Mouse (Mus musculus): Measurements from ENCODE around the gene Gm45618.
A peak's percentile ranks its signal among the peaks of the same experiment; 100 is the strongest.

Gene Gm45618

DNA sequence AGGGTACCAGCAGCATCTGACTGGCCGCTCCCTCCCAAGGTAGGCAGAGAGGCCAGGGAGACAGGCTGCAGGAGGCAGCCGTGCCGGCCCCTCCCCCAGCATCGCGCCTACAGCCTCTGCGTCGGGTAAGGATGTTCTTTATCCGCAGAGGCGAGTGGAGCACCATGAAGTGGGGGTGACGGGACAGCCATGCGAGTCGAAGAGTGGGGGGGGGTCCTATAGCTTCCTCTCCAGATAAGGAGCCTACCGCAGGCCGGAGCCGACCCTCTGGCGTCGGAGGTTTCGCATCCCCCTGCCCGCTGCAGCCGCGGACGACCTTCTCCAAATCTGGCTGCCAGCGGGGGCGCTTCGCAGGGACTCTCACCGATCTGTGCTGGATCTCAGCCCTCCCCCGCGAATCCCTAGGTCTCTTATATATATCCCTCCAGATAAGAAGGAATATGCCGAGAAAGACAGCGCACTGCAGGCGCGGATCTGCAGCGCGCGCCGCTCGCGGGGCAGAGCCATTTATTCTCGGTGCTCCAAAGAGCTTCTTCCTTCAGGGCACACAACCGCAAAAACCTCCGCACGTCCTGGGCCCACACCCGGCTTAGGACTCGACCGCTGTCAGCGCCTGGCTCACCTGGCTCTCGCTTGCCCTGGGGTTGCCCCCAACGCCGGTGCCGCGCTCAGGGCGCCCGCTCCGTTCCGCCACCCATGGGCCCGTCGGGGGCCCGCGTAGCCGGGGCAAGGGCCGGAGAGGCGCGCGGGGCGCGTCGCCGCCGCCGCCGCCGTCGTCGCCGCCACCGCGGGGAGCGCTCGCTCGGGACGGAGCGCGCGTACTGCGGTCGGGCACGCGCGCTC, 26.0 kb downstream of the Gm45618 start:
- no peak for DNase-seq (ENCODE audit: low read depth, low spot score)

DNA sequence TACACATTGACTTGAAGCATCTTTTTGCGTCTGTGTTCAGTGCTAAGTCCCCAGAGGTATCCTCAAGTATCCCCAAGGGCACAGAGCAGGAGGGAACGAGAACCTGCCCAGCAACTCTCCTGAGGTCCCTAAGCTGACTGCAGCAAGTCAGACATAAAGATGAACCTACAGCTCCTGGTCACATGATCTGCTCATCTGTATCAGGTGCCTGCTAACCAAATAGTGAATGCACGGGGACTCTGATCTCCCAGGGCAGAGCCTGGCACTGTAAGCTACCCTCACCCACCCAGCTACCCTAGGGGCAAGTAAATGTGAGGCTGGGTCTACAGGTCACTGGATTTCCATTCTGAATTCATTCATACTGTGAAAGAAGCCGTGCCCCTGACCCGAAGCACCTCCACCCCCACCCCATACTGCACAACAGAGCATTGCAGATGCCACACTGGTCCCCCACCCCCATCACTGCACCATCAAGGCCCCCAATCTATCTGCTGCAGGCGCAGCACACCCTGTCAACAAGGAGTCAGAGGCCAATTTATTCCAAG, 26.8 kb downstream of the Gm45618 start:
- DNase-seq (ENCODE audit: low read depth, low spot score) = no peak

DNA sequence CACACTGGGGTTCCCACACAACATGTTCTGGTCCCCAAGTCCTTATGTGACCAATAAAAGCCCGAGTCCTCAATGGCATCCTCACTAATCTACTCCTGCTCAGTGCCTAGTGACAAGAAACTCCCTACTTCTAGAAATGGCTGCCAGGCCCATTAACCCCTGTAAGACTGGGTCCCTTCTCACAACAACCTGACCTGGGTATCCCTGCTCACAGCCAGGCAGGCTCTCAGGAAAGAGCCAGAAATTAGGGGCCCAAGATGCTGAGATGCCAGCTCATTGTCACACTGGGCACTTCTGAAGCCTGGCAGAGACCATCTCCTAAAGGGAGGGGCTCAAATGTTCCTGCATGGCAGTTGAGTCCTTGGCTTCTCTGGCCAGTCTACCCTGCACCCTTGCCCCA, 27.5 kb downstream of the Gm45618 start:
- no peak for DNase-seq (ENCODE audit: low read depth, low spot score)

DNA sequence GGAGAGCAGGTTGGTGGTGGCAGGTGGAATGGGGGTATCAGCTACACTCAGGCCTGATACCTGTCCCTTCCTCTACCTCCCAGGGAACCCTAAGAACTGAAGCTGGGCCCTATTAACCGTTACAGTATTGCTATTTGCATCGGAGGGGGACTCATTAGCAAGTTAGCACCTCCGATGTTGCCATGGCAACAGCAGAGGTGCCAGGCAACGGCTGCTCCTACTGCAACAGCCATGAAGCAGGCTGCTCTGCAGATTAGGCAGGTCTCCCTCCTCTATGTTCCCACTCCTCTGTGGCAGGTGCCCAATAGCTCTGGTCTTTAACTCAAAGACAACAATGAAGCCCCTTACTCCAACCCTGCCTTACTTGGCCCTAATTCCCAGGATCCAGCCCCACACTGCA, 28.7 kb downstream of the Gm45618 start:
- DNase-seq (ENCODE audit: low read depth, low spot score) = peak; percentile 78

- no peak for DNase-seq (ENCODE audit: low read depth, low spot score)
Measured at GRCm38 (mm10) chr7:142089648-142090447, 30.7 kb downstream of the Gm45618 start.

- DNase-seq (ENCODE audit: low read depth, low spot score) = no peak
Measured at GRCm38 (mm10) chr7:142088886-142089285, 31.6 kb downstream of the Gm45618 start.

- no peak for DNase-seq (ENCODE audit: low read depth, low spot score)
Measured at GRCm38 (mm10) chr7:142087069-142087652, 33.4 kb downstream of the Gm45618 start.

- no peak for DNase-seq (ENCODE audit: low read depth, low spot score)
Measured at GRCm38 (mm10) chr7:142086159-142086905, 34.2 kb downstream of the Gm45618 start.

DNA sequence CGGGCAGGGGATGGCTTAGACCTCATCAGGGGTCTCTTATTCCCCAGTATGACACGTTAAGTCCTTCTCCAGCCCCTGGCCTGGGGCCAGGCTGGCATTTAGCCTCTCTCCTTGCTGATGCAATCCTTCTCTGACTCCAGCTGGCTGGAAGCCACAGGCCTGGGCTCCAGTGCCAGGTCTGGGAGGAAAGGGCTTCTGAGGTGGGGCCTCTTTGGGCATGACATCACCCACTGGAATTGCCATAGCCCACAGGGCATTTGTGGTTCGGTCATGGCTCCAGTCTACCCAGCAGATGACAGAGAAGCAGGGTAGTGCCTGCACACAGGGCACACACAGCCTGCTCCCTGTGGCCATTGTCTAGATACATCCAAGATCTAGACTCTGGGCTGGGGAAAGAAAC, 35.7 kb downstream of the Gm45618 start:
- no peak for DNase-seq (ENCODE audit: low read depth, low spot score)

GRCm38 (mm10) chr7:142084395-142084794, 36.1 kb downstream of the Gm45618 start:
- no peak for DNase-seq (ENCODE audit: low read depth, low spot score)

DNA sequence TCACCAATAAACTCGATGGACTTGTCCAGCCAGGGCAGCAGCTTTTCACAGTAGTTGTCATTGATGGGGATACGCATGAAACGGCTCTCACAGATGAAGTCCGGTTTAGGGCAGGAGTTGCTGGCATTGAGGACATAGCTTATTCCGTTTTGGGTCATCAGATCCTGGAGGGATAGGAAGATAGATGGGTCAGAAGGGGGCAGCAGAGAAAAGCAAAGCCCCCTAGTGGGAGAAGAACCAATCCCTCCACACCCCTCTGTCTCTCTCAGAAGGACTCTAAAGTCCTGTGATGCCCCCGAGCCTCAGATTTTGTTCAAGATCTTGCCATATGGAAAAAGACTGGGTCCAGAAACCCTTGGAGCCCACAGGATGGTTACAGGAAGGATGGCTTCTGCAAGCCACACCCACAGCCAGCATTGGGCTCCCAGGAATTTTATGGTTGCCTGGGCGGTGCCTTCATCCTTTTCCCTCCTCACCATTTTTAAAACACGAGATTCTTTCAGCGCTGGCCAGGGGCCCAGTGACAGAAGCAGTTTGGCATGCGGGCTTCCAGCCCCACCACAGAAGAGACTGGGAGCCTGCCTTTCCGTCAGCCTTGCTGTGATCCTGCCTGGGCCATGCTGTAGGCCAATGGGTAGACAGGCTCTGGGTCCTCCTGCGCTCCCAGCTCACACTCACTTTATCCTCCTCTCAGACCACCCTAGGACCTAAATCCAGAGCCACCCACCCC, 36.8 kb downstream of the Gm45618 start:
- DNase-seq (ENCODE audit: low read depth, low spot score) = no peak

GRCm38 (mm10) chr7:142082607-142083006, 37.9 kb downstream of the Gm45618 start:
- DNase-seq (ENCODE audit: low read depth, low spot score) = no peak

GRCm38 (mm10) chr7:142082179-142082578, 38.4 kb downstream of the Gm45618 start:
- no peak for DNase-seq (ENCODE audit: low read depth, low spot score)

GRCm38 (mm10) chr7:142081736-142082135, 38.8 kb downstream of the Gm45618 start:
- DNase-seq (ENCODE audit: low read depth, low spot score) = no peak

DNA sequence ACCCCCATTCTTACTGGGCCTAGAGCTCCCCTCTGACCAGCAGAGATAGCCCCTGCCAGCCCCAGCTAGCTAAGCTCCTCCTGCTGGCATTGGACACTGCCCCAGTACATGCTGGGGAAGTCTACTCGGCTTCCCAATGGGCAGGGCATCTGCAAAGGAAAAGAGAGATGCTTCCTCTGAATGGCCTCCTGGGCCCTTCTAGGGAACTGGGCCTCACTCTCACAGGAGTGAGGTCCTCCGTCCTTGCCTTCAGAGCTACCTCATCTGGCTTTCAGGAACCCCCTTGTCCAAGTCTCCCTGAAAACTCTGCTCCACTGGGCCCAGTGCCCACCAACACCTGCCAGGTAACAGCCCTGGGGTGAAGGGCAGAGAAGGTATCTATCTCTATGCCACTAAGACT, 39.7 kb downstream of the Gm45618 start:
- no peak for DNase-seq (ENCODE audit: low read depth, low spot score)

GRCm38 (mm10) chr7:142079365-142079764, 41.2 kb downstream of the Gm45618 start:
- DNase-seq (ENCODE audit: low read depth, low spot score) = no peak

- DNase-seq (ENCODE audit: low read depth, low spot score) = no peak
Measured at GRCm38 (mm10) chr7:142077138-142077537, 43.4 kb downstream of the Gm45618 start.

- DNase-seq (ENCODE audit: low read depth, low spot score) = no peak
Measured at GRCm38 (mm10) chr7:142074146-142074886, 46.2 kb downstream of the Gm45618 start.

DNA sequence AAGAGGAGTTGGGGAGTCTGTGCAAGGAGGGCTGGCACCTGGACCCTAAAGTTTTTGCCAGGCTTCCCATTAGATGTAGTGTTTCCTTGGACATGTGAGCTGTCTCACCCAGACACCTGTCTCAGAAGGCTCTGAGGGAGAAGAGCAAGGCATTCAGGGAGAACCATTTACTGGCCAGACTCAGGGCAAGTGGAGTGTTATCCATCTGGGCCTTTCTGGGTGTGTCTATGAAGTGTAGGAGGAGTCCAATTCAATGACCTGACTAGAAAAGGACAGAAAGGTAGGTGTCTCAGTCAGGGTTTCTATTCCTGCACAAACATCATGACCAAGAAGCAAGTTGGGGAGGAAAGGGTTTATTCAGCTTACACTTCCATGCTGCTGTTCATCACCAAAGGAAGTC, 48.8 kb downstream of the Gm45618 start:
- no peak for DNase-seq (ENCODE audit: low read depth, low spot score)

DNA sequence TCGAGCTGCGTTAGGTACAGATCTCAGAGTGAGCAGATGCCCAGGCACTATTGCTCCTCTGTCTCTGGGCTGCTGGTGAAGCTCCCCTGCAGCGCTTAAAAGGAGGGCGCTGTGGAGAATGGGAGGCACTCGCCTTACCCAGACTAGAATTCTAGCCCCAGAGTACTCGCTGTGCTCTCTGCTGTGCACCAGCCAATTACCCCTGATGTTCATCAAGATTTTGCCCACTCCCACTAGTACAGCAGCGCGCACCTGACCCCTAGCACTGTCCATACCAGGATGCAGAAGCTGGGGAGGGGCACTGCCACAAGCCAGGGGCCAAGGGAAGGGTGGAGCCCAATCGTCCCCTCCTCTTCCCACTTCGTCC, 49.3 kb downstream of the Gm45618 start:
- no peak for DNase-seq (ENCODE audit: low read depth, low spot score)

Measured in brain, embryonic 18.5 days (tissue).